Mouse (Mus musculus) liver, embryonic 11.5 days (tissue): ENCODE results near the gene Magee1. TPM values are rescaled to one million over a fixed set of nuclear protein-coding genes. Genes with fewer than 3 reads are reported as not detected.
"Not testable (repeated sequence)": the region's sequence is repeated elsewhere in the genome, so short reads cannot be mapped to it uniquely, and the experiment has no call there.

ENCODE experiments used
- ATAC-seq: fragments of 200-750 bp; cut with Nextera tagmentation; replicated peaks from 2 replicates; pipeline ENCODE4 v1.8.0; 2017; ENCODE audit warnings: moderate number of reproducible peaks, mild to moderate bottlenecking, moderate TSS enrichment, moderate library complexity; ENCODE audit not compliant: low FRiP score
- DNase-seq: peaks from one replicate; pipeline ENCODE4 v3.0.0-alpha.2; 2017; ENCODE audit warnings: low spot score
- H3K27ac ChIP-seq: fragments of 300-500 bp; sonication (generic); 2 replicates; pipeline ENCODE4 v1.5.1; 2014; ENCODE audit warnings: mild to moderate bottlenecking, low read depth, low read length, control low read depth
- H3K27me3 ChIP-seq: fragments of 300-500 bp; sonication (generic); replicated peaks from 2 replicates; pipeline ENCODE4 v1.6.1; 2014; ENCODE audit warnings: low read length, mixed read lengths; ENCODE audit not compliant: control insufficient read depth, insufficient read depth
- H3K36me3 ChIP-seq: fragments of 300-500 bp; sonication (generic); 2 replicates; pipeline ENCODE4 v1.6.1; 2014; ENCODE audit warnings: mild to moderate bottlenecking, low read length, moderate library complexity, mixed read lengths; ENCODE audit not compliant: control insufficient read depth, insufficient read depth
- H3K4me1 ChIP-seq: fragments of 300-500 bp; sonication (generic); replicated peaks from 2 replicates; pipeline ENCODE4 v1.6.1; 2014; ENCODE audit warnings: low read length, mixed read lengths; ENCODE audit not compliant: control insufficient read depth, insufficient read depth
- H3K4me2 ChIP-seq: fragments of 300-500 bp; sonication (generic); 2 replicates; pipeline ENCODE4 v1.6.1; 2014; ENCODE audit warnings: mild to moderate bottlenecking, control low read depth, moderate library complexity
- H3K4me3 ChIP-seq: fragments of 300-500 bp; sonication (generic); 2 replicates; pipeline ENCODE4 v1.5.1; 2014; ENCODE audit warnings: low read depth, low read length, control low read depth
- H3K9ac ChIP-seq: fragments of 300-500 bp; sonication (generic); 2 replicates; pipeline ENCODE4 v1.6.1; 2014; ENCODE audit warnings: low read depth, low read length, control low read depth
- H3K9me3 ChIP-seq: fragments of 300-500 bp; sonication (generic); 2 replicates; pipeline ENCODE4 v1.6.1; 2016; ENCODE audit warnings: low read length, inconsistent platforms, mixed read lengths; ENCODE audit not compliant: control insufficient read depth
- WGBS: fragments of 180-500 bp; shearing (Covaris S2); extraction: QIAGEN DNeasy Blood & Tissue Kit; methylation state at CpG from one replicate; pipeline ENCODE4 v1.1.7; 2014; 5-methylcytosine and 5-hydroxymethylcytosine counted together
- polyA plus RNA-seq: library from polyadenylated mRNA; unstranded; fragments of >200 nt; fragmentation: Nextera tagmentation; extraction: Ambion mirVana; gene quantifications from 2 replicates; pipeline ENCODE4 v1.2.1, GENCODE M21; 2014

Magee1 gene
- polyA plus RNA-seq, 1 experiment from 2014 or later, result 6.3 TPM

DNA sequence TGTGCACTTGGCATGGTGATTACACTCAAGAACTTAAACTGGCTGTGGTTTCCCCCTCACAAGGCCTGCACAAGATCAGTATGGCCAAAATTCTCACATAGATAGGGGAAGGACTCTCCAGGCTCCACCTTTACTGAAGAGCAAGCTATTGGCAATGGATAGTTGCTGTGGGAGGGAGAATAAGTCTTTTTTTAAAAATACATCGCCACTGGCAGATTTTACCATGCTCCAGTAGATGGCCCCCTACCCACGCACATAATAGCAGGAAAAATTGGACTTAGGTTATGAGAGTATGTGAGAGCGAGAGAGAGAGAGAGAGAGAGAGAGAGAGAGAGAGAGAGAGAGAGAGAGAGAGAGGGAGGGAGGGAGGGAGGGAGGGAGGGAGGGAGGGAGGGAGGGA is 4.7 kb downstream of the Magee1 start:
- H3K9ac ChIP-seq, result no peak overlapping the region
- H3K9me3 ChIP-seq, result no peaks in the 10 kb centered on the region
- peaks cover 22% of the 10 kb centered on the region for H3K27me3 ChIP-seq
- ATAC-seq, result no peak
- H3K36me3 ChIP-seq, result no peaks in the 10 kb centered on the region
- no peak for DNase-seq
- no peak overlapping the region for H3K4me3 ChIP-seq
- H3K4me1 ChIP-seq, result no peaks in the 10 kb centered on the region
- no peak overlapping the region for H3K4me2 ChIP-seq
- no peak overlapping the region for H3K27ac ChIP-seq
- WGBS, result 23% methylated on average over 2 of the region's 3 CpGs

DNA sequence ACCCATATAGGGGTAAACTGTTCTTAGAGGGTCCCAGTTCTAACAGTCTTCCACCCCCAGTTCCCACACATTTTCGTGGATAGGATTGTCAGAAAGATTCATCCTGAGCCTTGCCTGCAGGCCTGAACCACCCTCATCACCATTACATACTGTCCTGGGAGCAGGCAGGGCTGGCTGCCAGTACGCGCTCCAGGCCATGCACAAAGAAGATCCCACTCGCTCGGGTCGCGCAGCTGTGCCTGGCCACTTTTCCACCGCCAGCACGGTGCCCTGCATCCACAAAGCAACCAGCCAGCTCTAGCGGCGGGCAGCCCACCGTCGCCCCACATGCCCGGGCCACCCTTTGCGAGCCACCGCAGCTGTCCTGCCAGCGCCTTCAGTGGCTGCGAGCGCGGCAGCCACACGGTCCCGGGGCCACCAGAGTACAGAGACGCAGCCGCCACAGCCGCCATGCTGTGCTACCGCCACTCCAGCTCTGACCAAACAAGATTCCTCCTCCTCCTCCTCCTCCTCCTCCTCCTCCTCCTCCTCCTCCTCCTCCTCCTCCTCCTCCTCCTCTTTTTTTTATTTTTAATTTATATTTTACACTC is 31.8 kb downstream of the Magee1 start:
- Histone ChIP-seq H3K4me1 (no peaks in the 10 kb centered on the region), H3K9me3 (no peaks in the 10 kb centered on the region), H3K27me3 (peaks cover 2% of the 10 kb centered on the region), H3K4me3 (no peak overlapping the region), H3K9ac (no peak overlapping the region), H3K4me2 (peak overlapping the region; percentile 17; the same call in 1 of the 2 replicates), H3K36me3 (no peaks in the 10 kb centered on the region), H3K27ac (no peak overlapping the region)
- ATAC-seq (no peak), DNase-seq (no peak)
- whole genome bisulfite sequencing, result 36% methylated on average over 14 of the region's 26 CpGs

DNA sequence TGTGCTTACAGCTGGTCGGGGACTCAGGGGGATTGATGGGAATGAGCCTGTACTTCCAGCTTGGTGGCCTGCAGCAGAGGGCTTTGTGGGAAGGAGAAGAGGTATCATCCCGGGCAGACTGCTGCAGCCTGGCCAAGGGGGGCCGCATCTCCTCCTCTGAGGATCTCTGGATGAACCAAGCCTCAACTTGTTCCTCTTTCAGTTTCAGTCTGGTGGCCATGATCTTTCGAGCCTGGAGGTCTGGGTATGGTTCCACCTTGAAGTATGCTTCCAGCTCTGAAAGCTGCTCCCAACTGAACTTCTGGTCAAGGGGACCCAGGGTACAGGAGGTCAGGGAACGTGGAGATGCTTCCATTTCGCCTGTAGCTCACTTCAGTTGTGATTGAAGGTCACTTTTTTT is 44.8 kb downstream of the Magee1 start:
- WGBS, result 51% methylated on average over 6 of the region's 6 CpGs

DNA sequence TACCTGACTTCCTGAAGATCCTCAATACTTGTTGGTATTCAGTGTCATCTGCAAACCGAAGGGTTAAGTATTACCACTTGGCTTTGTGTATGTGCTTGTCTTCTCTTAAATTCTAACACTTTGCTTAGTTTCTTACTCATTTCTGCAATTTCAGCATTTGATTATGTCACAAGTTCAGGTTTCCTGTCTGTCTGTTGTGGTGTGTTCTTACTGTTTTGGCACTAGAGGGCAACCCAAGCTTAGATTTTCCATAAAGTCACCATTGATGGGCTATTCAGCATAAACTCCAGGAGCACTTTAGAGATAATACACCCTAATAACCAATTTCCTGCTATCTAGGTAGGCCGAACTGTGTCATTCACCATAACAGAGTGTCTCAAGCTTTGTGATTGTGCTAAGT is 47.0 kb downstream of the Magee1 start:
- ATAC-seq (no peak), DNase-seq (no peak)
- Histone ChIP-seq H3K36me3 (no peaks in the 10 kb centered on the region), H3K9me3 (no peaks in the 10 kb centered on the region), H3K27me3 (peaks cover 5% of the 10 kb centered on the region; the same call in 1 of the 2 replicates), H3K27ac (no peak overlapping the region), H3K4me2 (no peak overlapping the region), H3K9ac (no peak overlapping the region), H3K4me3 (no peak overlapping the region), H3K4me1 (no peaks in the 10 kb centered on the region)
- 66% methylated on average over 2 of the region's 2 CpGs for WGBS

More for the DNA sequence above, 44.8 kb downstream of the Magee1 start:
- not testable (repeated sequence) for DNase-seq, H3K4me1 ChIP-seq, H3K36me3 ChIP-seq, H3K9me3 ChIP-seq, H3K9ac ChIP-seq, H3K4me2 ChIP-seq, H3K4me3 ChIP-seq, ATAC-seq, H3K27ac ChIP-seq, H3K27me3 ChIP-seq

Other genes starting within 250 kb of the Magee1 start
- gene Pbdc1, start 40.6 kb upstream of the Magee1 start, polyA plus RNA-seq, result 71.5 and 79.2 TPM in 2 replicates